Mouse (Mus musculus): ENCODE results near the gene Xpnpep1. TPM values are rescaled to one million over a fixed set of nuclear protein-coding genes. Genes with fewer than 3 reads are reported as not detected.
A peak's percentile ranks its signal among the peaks of the same experiment; 100 is the strongest.

The Xpnpep1 gene
- polyA plus RNA-seq, 1 experiment from 2014 or later = 150 TPM

DNA sequence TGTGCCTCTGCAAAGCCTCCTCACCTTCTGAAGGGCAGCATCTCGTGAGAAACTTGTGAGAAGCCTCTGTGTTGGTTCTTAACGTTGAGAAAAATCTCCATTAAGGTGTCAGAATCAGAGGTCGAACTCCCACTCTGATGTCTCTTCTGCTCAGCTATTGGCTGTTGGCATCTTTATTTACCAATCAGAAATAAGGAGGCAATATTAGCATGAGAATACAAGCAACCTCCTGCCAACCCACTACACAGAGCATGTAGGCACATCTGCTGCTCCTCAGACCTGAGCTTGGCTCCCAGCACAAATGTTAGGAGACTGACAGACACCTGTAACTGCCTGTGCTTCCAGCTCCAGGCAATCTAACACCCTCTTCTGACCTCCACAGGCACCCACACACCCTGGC, 22.0 kb upstream of the Xpnpep1 start:
- WGBS = 55% methylated on average over 3 of the region's 3 CpGs
- no peak for DNase-seq (ENCODE audit: low spot score)
- Histone ChIP-seq H3K4me3 (no peak overlapping the region), H3K36me3 (no peaks in the 10 kb centered on the region), H3K27me3 (ENCODE audit: low read depth, poor library complexity, severe bottlenecking) (no peaks in the 10 kb centered on the region), H3K27ac (replicated peaks) (no peak overlapping the region), H3K4me1 (peaks cover 6% of the 10 kb centered on the region), H3K9me3 (replicated peaks) (no peaks in the 10 kb centered on the region)

DNA sequence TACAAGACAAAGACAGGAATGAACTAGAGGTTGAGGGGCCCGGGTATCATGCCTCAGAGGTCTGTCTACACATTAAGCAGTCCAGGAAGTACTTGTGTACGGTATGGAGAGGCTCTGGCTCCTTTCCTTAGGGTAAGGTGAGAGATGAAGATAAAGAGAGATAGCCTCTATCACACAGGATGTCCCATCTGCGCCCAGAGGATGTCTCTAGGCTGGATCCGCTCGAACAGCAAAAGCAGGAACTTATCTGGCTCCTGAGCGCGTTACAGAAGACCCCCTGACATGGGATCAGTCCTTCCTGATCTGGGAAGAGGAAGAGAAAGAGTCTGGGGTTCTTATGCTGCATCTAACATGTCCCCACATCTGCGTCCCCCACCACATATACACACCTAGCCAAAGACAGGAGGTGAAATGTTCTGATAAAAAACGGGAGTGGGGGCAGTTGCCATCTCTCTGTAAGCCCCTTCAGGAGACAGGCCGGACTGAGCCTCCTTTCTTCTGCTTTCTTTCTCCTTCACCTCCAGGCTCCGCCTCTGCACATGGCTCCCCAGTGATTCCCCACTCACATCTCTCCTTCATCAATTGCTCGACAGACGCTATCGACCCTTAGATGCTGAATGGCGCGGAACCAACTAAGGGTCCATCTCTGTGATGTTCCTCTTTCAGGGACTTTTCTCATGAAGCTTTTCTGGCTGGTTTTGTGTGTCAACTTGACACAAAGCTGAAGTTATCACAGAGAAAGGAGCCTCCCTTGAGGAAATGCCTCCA, 19.5 kb upstream of the Xpnpep1 start:
- Histone ChIP-seq H3K4me1 (no peaks in the 10 kb centered on the region), H3K4me3 (no peak overlapping the region), H3K9me3 (replicated peaks) (no peaks in the 10 kb centered on the region), H3K36me3 (no peaks in the 10 kb centered on the region), H3K27ac (replicated peaks) (no peak overlapping the region), H3K27me3 (ENCODE audit: low read depth, poor library complexity, severe bottlenecking) (no peaks in the 10 kb centered on the region)
- 89% methylated on average over 16 of the region's 16 CpGs for WGBS
- no peak for DNase-seq (ENCODE audit: low spot score)

DNA sequence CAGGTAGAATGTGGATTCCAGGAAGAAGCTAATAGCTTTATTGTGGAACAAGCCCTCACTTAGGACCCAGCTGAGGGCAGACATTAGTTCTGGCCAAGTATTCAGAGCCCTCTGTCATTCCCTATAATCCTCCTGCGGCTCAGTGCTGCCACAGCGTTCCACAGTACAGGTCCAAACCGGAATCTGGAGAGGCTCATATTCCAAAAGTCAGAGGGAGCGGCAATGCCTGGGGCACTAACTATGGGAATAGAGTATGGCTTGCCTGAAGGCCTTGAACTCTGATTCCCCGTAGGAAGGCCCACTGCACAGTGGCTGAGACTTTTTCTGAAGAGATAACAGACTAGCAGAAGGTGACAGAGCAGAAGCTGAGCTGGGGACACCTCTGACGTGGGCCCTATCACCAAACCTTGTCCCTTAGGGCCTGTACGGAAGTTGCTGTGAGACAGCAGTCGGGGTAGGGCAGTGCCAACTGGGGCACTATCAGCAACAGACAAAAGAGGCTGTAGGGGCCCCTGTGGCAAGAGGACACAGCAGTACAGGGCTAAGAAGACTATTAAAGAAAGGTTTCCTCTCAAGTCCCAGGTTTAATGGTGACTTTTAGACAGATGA, 18.8 kb upstream of the Xpnpep1 start:
- Histone ChIP-seq H3K27ac (replicated peaks) (no peak overlapping the region), H3K36me3 (no peaks in the 10 kb centered on the region), H3K4me1 (no peaks in the 10 kb centered on the region)

DNA sequence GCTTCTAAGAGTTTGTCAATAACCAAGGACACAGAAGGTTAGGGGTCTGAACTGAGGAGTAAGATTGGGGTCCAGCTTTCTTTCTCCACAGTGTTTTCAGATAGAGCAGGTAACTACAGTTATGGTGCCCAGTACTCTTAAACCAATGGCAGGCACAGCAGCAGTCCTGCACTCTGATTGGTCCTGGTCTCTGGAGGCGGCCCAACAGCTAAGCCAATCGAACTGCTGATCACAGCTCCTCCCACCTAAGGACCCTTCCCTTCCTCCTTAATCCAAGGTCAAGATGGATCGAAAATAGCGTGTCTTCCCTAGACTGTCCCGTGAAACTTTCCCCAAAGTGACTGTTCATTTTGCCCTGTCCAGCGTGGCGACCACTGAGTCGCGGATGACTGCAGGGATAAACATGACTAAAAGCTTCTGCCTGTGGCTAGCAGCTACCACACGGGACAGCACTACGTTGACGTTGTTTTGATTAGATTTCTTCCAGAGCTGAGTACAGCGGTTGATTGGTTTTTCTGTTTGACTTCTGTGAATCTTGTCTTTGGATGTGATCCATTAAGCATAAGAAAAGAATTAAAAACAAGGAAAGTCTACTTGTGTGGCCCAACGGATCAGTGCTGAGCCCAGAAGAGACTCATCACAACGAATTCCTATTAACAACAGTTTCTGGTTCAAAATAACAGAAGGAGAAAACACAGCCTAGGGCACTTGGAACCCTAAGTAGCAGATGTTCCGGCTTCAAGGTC, 18.1 kb upstream of the Xpnpep1 start:
- no peak for DNase-seq (ENCODE audit: low spot score)
- 86% methylated on average over 16 of the region's 16 CpGs for WGBS
- H3K27ac ChIP-seq (replicated peaks) = no peak overlapping the region
- no peaks in the 10 kb centered on the region for H3K27me3 ChIP-seq (ENCODE audit: low read depth, poor library complexity, severe bottlenecking)
- H3K4me1 ChIP-seq = no peaks in the 10 kb centered on the region
- H3K4me3 ChIP-seq = no peak overlapping the region
- H3K36me3 ChIP-seq = no peaks in the 10 kb centered on the region
- no peaks in the 10 kb centered on the region for H3K9me3 ChIP-seq (replicated peaks)

More for the DNA sequence above, 18.8 kb upstream of the Xpnpep1 start:
- WGBS = 86% methylated on average over 8 of the region's 8 CpGs
- Histone ChIP-seq H3K4me3 (no peak overlapping the region), H3K27me3 (ENCODE audit: low read depth, poor library complexity, severe bottlenecking) (no peaks in the 10 kb centered on the region), H3K9me3 (replicated peaks) (no peaks in the 10 kb centered on the region)
- no peak for DNase-seq (ENCODE audit: low spot score)

DNA sequence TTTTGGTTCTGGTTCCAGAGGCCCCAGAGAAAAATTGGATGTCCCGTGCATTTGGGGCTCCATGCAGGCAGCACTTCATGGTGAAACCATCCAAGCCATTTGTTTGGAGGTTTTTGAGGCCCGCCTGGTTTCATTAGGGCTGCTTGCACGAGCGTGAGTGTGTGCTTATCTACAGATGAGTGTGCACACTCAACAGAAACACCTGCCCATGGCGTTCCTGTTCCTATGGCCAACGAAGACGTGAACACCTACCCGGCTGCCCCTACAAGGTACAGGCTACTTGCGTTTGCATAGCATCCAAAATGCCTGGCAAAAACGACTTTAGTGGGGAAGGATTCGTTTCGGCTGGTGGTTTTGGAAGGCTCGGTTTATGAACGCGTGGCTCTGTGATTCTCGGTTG, 13.3 kb upstream of the Xpnpep1 start:
- no peak for DNase-seq (ENCODE audit: low spot score)
- H3K9me3 ChIP-seq (replicated peaks) = no peaks in the 10 kb centered on the region; the same call in 1 of the 2 replicates

DNA sequence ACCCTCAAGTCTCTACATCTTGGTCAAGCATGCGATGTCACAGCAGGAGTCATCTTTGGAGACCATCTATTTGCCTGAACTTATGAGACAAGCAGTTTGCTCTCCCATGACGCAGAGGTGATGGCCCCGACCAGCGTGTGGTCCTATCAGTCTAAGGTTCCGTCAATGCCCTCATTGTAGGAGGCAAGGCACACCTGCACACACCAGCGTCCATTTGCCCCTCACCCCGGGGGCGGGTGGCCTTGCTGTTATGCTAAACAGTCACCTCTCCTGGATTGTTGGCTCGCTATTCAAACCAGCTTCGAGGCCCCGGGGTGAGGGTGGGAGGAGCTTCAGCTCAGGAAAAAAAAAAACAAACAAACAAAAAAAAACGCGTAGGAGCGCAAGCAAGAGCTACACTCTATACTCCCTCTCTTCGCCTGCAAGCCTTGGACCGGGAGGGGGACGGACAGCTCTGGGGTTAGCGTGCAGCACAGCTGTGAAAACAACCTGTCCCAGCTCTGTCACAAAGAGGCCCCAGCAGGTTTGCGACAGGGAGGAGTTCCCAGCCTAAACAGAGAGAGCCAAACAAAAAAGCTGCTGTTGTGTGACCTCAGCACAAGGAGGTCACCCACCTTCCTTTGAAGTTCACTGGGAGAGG, 12.1 kb upstream of the Xpnpep1 start:
- WGBS = 28% methylated on average over 19 of the region's 19 CpGs
- Histone ChIP-seq H3K4me1 (peaks cover 18% of the 10 kb centered on the region), H3K36me3 (no peaks in the 10 kb centered on the region), H3K27me3 (ENCODE audit: low read depth, poor library complexity, severe bottlenecking) (no peaks in the 10 kb centered on the region), H3K4me3 (peak overlapping the region; percentile 25; the same call in 1 of the 2 replicates), H3K9me3 (replicated peaks) (no peaks in the 10 kb centered on the region; the same call in 1 of the 2 replicates), H3K27ac (replicated peaks) (no peak overlapping the region; the same call in 1 of the 2 replicates)
- peak; percentile 48 for DNase-seq (ENCODE audit: low spot score)

More for the DNA sequence above, 13.3 kb upstream of the Xpnpep1 start:
- WGBS = 95% methylated on average over 16 of the region's 16 CpGs
- Histone ChIP-seq H3K27ac (replicated peaks) (no peak overlapping the region), H3K4me3 (no peak overlapping the region), H3K36me3 (no peaks in the 10 kb centered on the region), H3K27me3 (ENCODE audit: low read depth, poor library complexity, severe bottlenecking) (no peaks in the 10 kb centered on the region), H3K4me1 (peaks cover 18% of the 10 kb centered on the region)

DNA sequence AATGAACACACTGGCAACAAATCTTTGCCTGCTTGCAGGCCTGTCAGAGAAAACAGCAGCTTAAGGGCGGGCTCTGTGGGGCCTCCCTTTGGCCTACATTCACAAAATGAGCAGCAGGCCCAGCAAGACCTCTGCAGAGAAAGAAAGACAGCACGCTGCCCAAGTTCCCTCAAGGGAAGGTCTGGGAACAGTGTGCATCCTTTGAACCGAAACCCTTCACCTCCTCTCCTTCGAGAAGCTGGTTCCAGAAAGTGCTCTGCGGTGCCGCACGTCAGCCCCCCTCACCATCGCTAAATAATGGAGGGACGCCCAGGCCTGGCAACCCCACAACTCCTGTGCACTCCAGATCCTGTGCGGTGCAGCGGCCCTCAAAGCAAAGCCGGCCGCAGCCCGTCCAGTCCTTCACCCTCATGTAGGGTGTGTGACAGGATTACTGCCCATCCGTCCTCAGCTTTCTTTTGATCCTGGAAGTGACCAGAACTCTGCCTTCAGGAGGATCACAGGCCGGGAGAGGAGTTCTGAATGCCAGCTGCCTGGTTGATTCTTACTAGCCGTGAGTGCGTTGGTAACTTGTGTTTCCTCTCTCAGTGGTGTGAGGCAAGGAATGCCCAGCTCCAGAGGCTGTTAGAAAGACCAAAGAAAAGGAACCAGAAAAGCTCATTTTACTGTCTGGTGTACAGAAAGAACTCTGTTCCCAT, 11.4 kb upstream of the Xpnpep1 start:
- Histone ChIP-seq H3K27ac (replicated peaks) (peak overlapping the region; percentile 59), H3K9me3 (replicated peaks) (no peaks in the 10 kb centered on the region; the same call in 1 of the 2 replicates), H3K4me3 (no peak overlapping the region), H3K4me1 (peaks cover 18% of the 10 kb centered on the region), H3K36me3 (no peaks in the 10 kb centered on the region), H3K27me3 (ENCODE audit: low read depth, poor library complexity, severe bottlenecking) (no peaks in the 10 kb centered on the region)
- WGBS = 67% methylated on average over 18 of the region's 18 CpGs
- peak; percentile 20 for DNase-seq (ENCODE audit: low spot score)

DNA sequence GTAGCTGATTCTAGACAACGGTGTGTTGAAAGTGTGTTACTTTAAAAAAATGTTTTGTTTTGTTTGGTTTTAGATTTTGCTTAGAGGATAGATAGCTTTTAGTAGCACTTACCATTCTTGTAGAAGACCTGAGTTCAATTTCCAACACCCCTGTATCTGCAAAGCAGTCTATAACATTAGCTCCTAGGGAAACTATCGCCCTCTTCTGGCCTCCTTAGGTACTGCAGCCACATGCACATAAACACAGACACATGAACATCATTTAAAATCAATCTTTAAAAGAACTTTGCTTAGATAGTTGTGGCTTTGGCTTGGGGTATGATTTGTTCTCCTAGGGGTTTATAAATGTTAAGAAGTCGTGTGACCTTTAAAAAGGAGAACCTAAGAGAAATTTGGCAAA, 10.1 kb upstream of the Xpnpep1 start:
- Histone ChIP-seq H3K36me3 (no peaks in the 10 kb centered on the region), H3K9me3 (replicated peaks) (no peaks in the 10 kb centered on the region; the same call in 1 of the 2 replicates), H3K4me3 (no peak overlapping the region), H3K27ac (replicated peaks) (no peak overlapping the region), H3K27me3 (ENCODE audit: low read depth, poor library complexity, severe bottlenecking) (no peaks in the 10 kb centered on the region), H3K4me1 (peaks cover 18% of the 10 kb centered on the region)
- 76% methylated on average over 3 of the region's 3 CpGs for WGBS
- no peak for DNase-seq (ENCODE audit: low spot score)

DNA sequence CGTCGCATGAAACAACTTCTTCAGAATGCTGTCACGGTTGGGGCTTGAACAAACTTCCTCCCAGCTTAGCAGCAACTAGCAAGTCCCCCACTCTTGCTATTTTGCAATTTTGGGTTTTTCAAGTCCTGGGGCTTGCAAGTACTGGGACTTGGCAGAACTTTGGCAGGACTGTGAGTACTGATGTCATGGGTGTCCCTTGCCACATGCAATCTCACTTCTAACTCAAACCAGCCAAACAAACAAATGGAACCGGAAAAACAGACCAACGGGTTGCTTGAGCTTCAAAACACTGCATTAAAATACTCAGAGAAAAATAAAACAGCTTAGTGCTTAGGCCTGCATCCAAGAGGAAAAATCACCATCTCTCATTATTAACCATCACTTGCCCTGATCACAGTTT, 7.2 kb upstream of the Xpnpep1 start:
- no peak overlapping the region for H3K4me3 ChIP-seq
- H3K36me3 ChIP-seq = no peaks in the 10 kb centered on the region
- H3K27me3 ChIP-seq (ENCODE audit: low read depth, poor library complexity, severe bottlenecking) = no peaks in the 10 kb centered on the region
- peaks cover 12% of the 10 kb centered on the region for H3K4me1 ChIP-seq
- no peaks in the 10 kb centered on the region; the same call in 1 of the 2 replicates for H3K9me3 ChIP-seq (replicated peaks)
- WGBS = 71% methylated on average over 5 of the region's 5 CpGs
- DNase-seq (ENCODE audit: low spot score) = no peak
- no peak overlapping the region for H3K27ac ChIP-seq (replicated peaks)

DNA sequence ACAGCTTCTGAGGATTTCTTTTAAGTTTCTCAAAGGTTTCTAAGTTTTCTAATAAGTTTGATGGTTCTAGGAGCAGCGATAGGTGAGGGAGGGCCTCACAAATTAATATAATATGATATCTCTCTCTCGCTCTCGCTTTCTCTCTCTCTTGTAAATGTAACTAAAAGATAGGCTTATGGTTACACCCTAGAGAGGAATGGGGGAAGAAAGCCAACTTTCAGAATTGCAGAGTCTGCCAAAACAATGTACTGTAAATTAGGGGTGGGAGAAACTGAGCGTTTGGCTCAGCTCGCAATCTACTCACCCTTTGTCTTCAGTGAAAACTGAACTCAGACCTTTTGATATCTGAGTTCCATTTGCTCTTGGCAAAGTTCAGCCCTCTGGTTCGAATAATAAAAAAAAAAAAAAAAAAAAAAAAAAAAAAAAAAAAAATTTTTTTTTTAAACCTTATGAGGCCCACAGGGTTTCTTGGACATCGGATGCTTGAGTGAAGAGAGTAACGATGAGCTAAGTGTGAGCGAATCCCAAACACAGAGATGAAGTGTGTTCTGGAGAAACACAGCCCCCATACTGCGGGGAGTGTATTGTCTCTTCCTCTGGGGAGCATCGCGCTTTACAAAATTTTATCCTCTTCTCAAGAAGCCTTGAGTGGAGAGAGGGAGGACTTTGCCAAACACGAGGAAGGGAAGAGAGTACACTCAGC, 3.6 kb upstream of the Xpnpep1 start:
- no peaks in the 10 kb centered on the region for H3K9me3 ChIP-seq (replicated peaks)
- 0 out of 2 replicates have a peak, but pooled peaks cover 2% of the 10 kb centered on the region for H3K27me3 ChIP-seq (ENCODE audit: low read depth, poor library complexity, severe bottlenecking)
- DNase-seq (ENCODE audit: low spot score) = no peak
- no peaks in the 10 kb centered on the region for H3K36me3 ChIP-seq
- H3K4me1 ChIP-seq = peaks cover 7% of the 10 kb centered on the region
- 89% methylated on average over 13 of the region's 13 CpGs for WGBS
- no peak overlapping the region for H3K27ac ChIP-seq (replicated peaks)
- no peak overlapping the region for H3K4me3 ChIP-seq

DNA sequence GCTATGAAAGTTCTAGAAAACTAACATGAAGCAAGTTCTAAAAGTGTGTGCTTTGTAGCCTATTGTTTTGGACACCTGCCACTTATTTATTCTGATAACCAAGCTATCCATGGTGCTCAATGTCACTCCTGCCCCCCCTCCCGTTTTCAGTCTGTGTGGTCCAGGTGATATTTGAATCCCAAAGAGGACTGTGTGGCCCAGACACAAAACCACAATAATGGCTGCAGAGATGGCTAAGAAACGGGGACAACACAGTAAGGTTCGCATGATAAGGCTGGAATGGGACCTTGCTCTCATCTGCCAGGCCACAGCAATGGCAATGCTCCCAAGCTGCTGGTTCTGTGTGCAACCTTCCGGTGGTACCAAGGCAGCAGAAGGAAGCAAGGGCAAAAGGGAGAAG, 1.6 kb upstream of the Xpnpep1 start:
- 72% methylated on average over 4 of the region's 4 CpGs for WGBS
- Histone ChIP-seq H3K27me3 (ENCODE audit: low read depth, poor library complexity, severe bottlenecking) (0 out of 2 replicates have a peak, but pooled peaks cover 2% of the 10 kb centered on the region), H3K9me3 (replicated peaks) (no peaks in the 10 kb centered on the region), H3K4me3 (no peak overlapping the region), H3K27ac (replicated peaks) (no peak overlapping the region), H3K36me3 (no peaks in the 10 kb centered on the region), H3K4me1 (peaks cover 19% of the 10 kb centered on the region)
- no peak for DNase-seq (ENCODE audit: low spot score)

All from midbrain, embryonic 10.5 days (tissue).